In genomic region chr14:24757843-24758242, GRCm38 (mm10) we compare ENCODE assay signal across 18 mouse cellular contexts.
DNase-seq lines count a peak whose midpoint lies in the region; ATAC-seq lines count a peak whose summit lies in the region.
"Had no signal": no experiment of that assay in that cellular context is flagged by ENCODE, and none has a peak within 500 bp of the region (broad histone marks: within the 10 kb centered on the region; RNA-seq: fewer than 3 reads in every experiment).

No protein-coding gene starts in this region.

- H3K9me3 ChIP-seq in forebrain, embryonic 10.5 days = no peaks in the 10 kb centered on the region
- no peaks in the 10 kb centered on the region for H3K9me3 ChIP-seq in forebrain, embryonic 13.5 days (replicated peaks)
- H3K9me3 ChIP-seq in heart, embryonic 15.5 days (replicated peaks) = no peaks in the 10 kb centered on the region
- H3K9me3 ChIP-seq in lung, embryonic 16.5 days (ENCODE audit: control insufficient read depth, low read length) = no peaks in the 10 kb centered on the region
- no peaks in the 10 kb centered on the region for H3K9me3 ChIP-seq in limb, embryonic 13.5 days
- H3K9me3 ChIP-seq: limb, embryonic 12.5 days; liver, embryonic 15.5 days had no signal

- peaks cover 48% of the 10 kb centered on the region for H3K4me1 ChIP-seq in forebrain, embryonic 10.5 days
- peaks cover 49% of the 10 kb centered on the region for H3K4me1 ChIP-seq in forebrain, embryonic 13.5 days
- H3K4me1 ChIP-seq in heart, embryonic 15.5 days (replicated peaks) = peaks cover 10% of the 10 kb centered on the region
- H3K4me1 ChIP-seq in lung, embryonic 16.5 days (replicated peaks; ENCODE audit: control insufficient read depth, insufficient read depth, low read length) = peaks cover 5% of the 10 kb centered on the region
- peaks cover 22% of the 10 kb centered on the region for H3K4me1 ChIP-seq in limb, embryonic 13.5 days
- H3K4me1 ChIP-seq: liver, embryonic 15.5 days had no signal

- no peak for ATAC-seq in forebrain, embryonic 13.5 days
- ATAC-seq in heart, embryonic 15.5 days (replicated peaks; ENCODE audit: insufficient number of reproducible peaks, insufficient read depth, low FRiP score, low read depth) = peak; percentile 68
- ATAC-seq in lung, embryonic 16.5 days (ENCODE audit: low read depth) = peak; percentile 47; the same call in 1 of the 2 replicates
- no peak for ATAC-seq in limb, embryonic 13.5 days (ENCODE audit: low FRiP score, low read depth)
- ATAC-seq: CD4-positive, CD25-positive, alpha-beta regulatory T cell, adult 4 months; forebrain, embryonic 14.5 days had no signal

- no peak overlapping the region for H3K4me3 ChIP-seq in forebrain, embryonic 10.5 days
- H3K4me3 ChIP-seq in forebrain, embryonic 13.5 days = no peak overlapping the region
- H3K4me3 ChIP-seq in heart, embryonic 15.5 days = no peak overlapping the region
- H3K4me3 ChIP-seq in lung, embryonic 16.5 days (ENCODE audit: low read length) = no peak overlapping the region
- H3K4me3 ChIP-seq in limb, embryonic 13.5 days = no peak overlapping the region
- H3K4me3 ChIP-seq: left cerebral cortex, adult 2 months; limb, embryonic 12.5 days; liver, embryonic 15.5 days had no signal

- no peaks in the 10 kb centered on the region for H3K36me3 ChIP-seq in forebrain, embryonic 10.5 days (replicated peaks)
- H3K36me3 ChIP-seq in forebrain, embryonic 13.5 days (ENCODE audit: poor library complexity, severe bottlenecking) = no peaks in the 10 kb centered on the region
- H3K36me3 ChIP-seq in heart, embryonic 15.5 days = no peaks in the 10 kb centered on the region
- H3K36me3 ChIP-seq in lung, embryonic 16.5 days (ENCODE audit: control insufficient read depth, insufficient read depth, low read length) = no peaks in the 10 kb centered on the region
- H3K36me3 ChIP-seq in limb, embryonic 13.5 days = no peaks in the 10 kb centered on the region
- H3K36me3 ChIP-seq: limb, embryonic 12.5 days; liver, embryonic 15.5 days had no signal

- WGBS in forebrain, embryonic 10.5 days = 83% methylated on average over 1 of the region's 1 CpGs
- 84% methylated on average over 1 of the region's 1 CpGs for WGBS in forebrain, embryonic 13.5 days
- 33% methylated on average over 1 of the region's 1 CpGs for WGBS in heart, embryonic 15.5 days
- 32% methylated on average over 1 of the region's 1 CpGs for WGBS in lung, embryonic 16.5 days
- WGBS in limb, embryonic 13.5 days = 41% methylated on average over 1 of the region's 1 CpGs

- DNase-seq in forebrain, embryonic 10.5 days (ENCODE audit: extremely low spot score, low spot score) = no peak
- no peak for DNase-seq in heart, adult 8-10 months (ENCODE audit: low spot score)
- no peak for DNase-seq in lung, postnatal 36 days
- DNase-seq in frontal cortex, postnatal 25 days (ENCODE audit: low spot score in 2 of 2) = no peak
- DNase-seq: cerebellum, adult 11-12 months; kidney, adult 11 months; midbrain, embryonic 14.5 days; retina, postnatal 1 day; thymus, postnatal 25 days had no signal

- no peak overlapping the region for H3K4me2 ChIP-seq in forebrain, embryonic 13.5 days
- no peak overlapping the region for H3K4me2 ChIP-seq in heart, embryonic 15.5 days
- H3K4me2 ChIP-seq in lung, embryonic 16.5 days (ENCODE audit: low read depth, low read length) = no peak overlapping the region
- no peak overlapping the region for H3K4me2 ChIP-seq in limb, embryonic 13.5 days (replicated peaks)
- H3K4me2 ChIP-seq: limb, embryonic 12.5 days; liver, embryonic 15.5 days had no signal

- 0 out of 2 replicates have a peak, but pooled peaks cover 11% of the 10 kb centered on the region for H3K27me3 ChIP-seq in forebrain, embryonic 10.5 days (ENCODE audit: poor library complexity, severe bottlenecking)
- no peaks in the 10 kb centered on the region for H3K27me3 ChIP-seq in forebrain, embryonic 13.5 days
- no peaks in the 10 kb centered on the region for H3K27me3 ChIP-seq in heart, embryonic 15.5 days
- no peaks in the 10 kb centered on the region for H3K27me3 ChIP-seq in lung, embryonic 16.5 days (ENCODE audit: control insufficient read depth, insufficient read depth, low read depth, low read length)
- H3K27me3 ChIP-seq in limb, embryonic 13.5 days = no peaks in the 10 kb centered on the region
- H3K27me3 ChIP-seq: liver, embryonic 15.5 days had no signal

- peak overlapping the region; percentile 36; the same call in 1 of the 2 replicates for H3K27ac ChIP-seq in forebrain, embryonic 10.5 days
- no peak overlapping the region for H3K27ac ChIP-seq in forebrain, embryonic 13.5 days
- peak overlapping the region; percentile 67 for H3K27ac ChIP-seq in heart, embryonic 15.5 days
- H3K27ac ChIP-seq in lung, embryonic 16.5 days (ENCODE audit: low read length) = no peak overlapping the region
- H3K27ac ChIP-seq in limb, embryonic 13.5 days = peak overlapping the region; percentile 63; the same call in 1 of the 2 replicates
- H3K27ac ChIP-seq: left cerebral cortex, adult 2 months; liver, embryonic 15.5 days had no signal

- no peak overlapping the region for H3K9ac ChIP-seq in forebrain, embryonic 13.5 days
- no peak overlapping the region for H3K9ac ChIP-seq in heart, embryonic 15.5 days
- H3K9ac ChIP-seq in lung, embryonic 16.5 days (ENCODE audit: low read length) = no peak overlapping the region
- no peak overlapping the region for H3K9ac ChIP-seq in limb, embryonic 13.5 days
- H3K9ac ChIP-seq: limb, embryonic 12.5 days; liver, embryonic 15.5 days had no signal

Comparison
In these comparisons a context has a peak if more than half of its experiments do, and no peak if none do; other contexts are left out.
1. H3K27ac ChIP-seq: peak in forebrain, embryonic 10.5 days (single experiment), heart, embryonic 15.5 days (single experiment) and limb, embryonic 13.5 days (single experiment); none in forebrain, embryonic 13.5 days (single experiment) and lung, embryonic 16.5 days (single experiment).
2. ATAC-seq: peak in heart, embryonic 15.5 days (single experiment) and lung, embryonic 16.5 days (single experiment); none in forebrain, embryonic 13.5 days (single experiment) and limb, embryonic 13.5 days (single experiment).